Mouse (Mus musculus): ENCODE results near the gene Zfp112. TPM values are rescaled to one million over a fixed set of nuclear protein-coding genes. Genes with fewer than 3 reads are reported as not detected.
"Not testable (repeated sequence)": the region's sequence is repeated elsewhere in the genome, so short reads cannot be mapped to it uniquely, and the experiment has no call there.

Zfp112 gene
- polyA plus RNA-seq (2015; fragmentation: Nextera tagmentation; extraction: Ambion mirVana) = 9.6 and 10.3 TPM in 2 replicates

GRCm38 (mm10) chr7:24112156-24112856 lies at the start of gene Zfp112:
Zfp112 (plus strand) TSS chr7:24112314.
- ATAC-seq = peak; percentile 98
- H3K36me3 ChIP-seq (ENCODE audit: control insufficient read depth, insufficient read depth, low read length) = peaks cover 16% of the 10 kb centered on the region
- peak within 1 kb of the TSS; percentile 86 for H3K4me2 ChIP-seq (ENCODE audit: low read length)
- peaks cover 14% of the 10 kb centered on the region for H3K9me3 ChIP-seq (ENCODE audit: control insufficient read depth, low read length)
- peak within 1 kb of the TSS; percentile 73 for H3K4me3 ChIP-seq (ENCODE audit: low read length)
- H3K4me1 ChIP-seq (ENCODE audit: control insufficient read depth, insufficient read depth, low read depth, low read length) = peaks cover 4% of the 10 kb centered on the region
- 2% methylated on average over 23 of the region's 23 CpGs for WGBS
- no peaks in the 10 kb centered on the region for H3K27me3 ChIP-seq (replicated peaks; ENCODE audit: control insufficient read depth, insufficient read depth, low read length)
- peak within 1 kb of the TSS; percentile 61 for H3K27ac ChIP-seq (ENCODE audit: low read depth, low read length)
- peak within 1 kb of the TSS; percentile 85 for H3K9ac ChIP-seq (ENCODE audit: low read depth, low read length)

GRCm38 (mm10) chr7:24074424-24074823 lies 37.7 kb upstream of the Zfp112 start:
- H3K4me2 ChIP-seq (ENCODE audit: low read length); H3K27me3 ChIP-seq (replicated peaks; ENCODE audit: control insufficient read depth, insufficient read depth, low read length); H3K9ac ChIP-seq (ENCODE audit: low read depth, low read length); H3K9me3 ChIP-seq (ENCODE audit: control insufficient read depth, low read length); H3K27ac ChIP-seq (ENCODE audit: low read depth, low read length); ATAC-seq; H3K4me3 ChIP-seq (ENCODE audit: low read length); H3K4me1 ChIP-seq (ENCODE audit: control insufficient read depth, insufficient read depth, low read depth, low read length); H3K36me3 ChIP-seq (ENCODE audit: control insufficient read depth, insufficient read depth, low read length): not testable (repeated sequence)
- WGBS = 57% methylated on average over 1 of the region's 1 CpGs

- H3K4me3 ChIP-seq (ENCODE audit: low read length) = peak within 1 kb of the TSS; percentile 73
- peaks cover 15% of the 10 kb centered on the region for H3K36me3 ChIP-seq (ENCODE audit: control insufficient read depth, insufficient read depth, low read length)
- no peaks in the 10 kb centered on the region for H3K27me3 ChIP-seq (replicated peaks; ENCODE audit: control insufficient read depth, insufficient read depth, low read length)
- whole genome bisulfite sequencing = 18% methylated on average over 44 of the region's 44 CpGs
- H3K9me3 ChIP-seq (ENCODE audit: control insufficient read depth, low read length) = peaks cover 6% of the 10 kb centered on the region
- H3K4me1 ChIP-seq (ENCODE audit: control insufficient read depth, insufficient read depth, low read depth, low read length) = peaks cover 15% of the 10 kb centered on the region
- peak within 1 kb of the TSS; percentile 66 for H3K4me2 ChIP-seq (ENCODE audit: low read length)
- peak within 1 kb of the TSS; percentile 78 for H3K9ac ChIP-seq (ENCODE audit: low read depth, low read length)
- H3K27ac ChIP-seq (ENCODE audit: low read depth, low read length) = peak within 1 kb of the TSS; percentile 89
- peak; percentile 98 for ATAC-seq
Measured at GRCm38 (mm10) chr7:24081634-24082431, 30.3 kb upstream of the Zfp112 start, which contains the start of gene Zfp180. Zfp180 (plus strand) TSS chr7:24081924.

GRCm38 (mm10) chr7:24082457-24083235 lies 29.5 kb upstream of the Zfp112 start:
- Histone ChIP-seq H3K4me2 (ENCODE audit: low read length) (peak overlapping the region; percentile 66), H3K36me3 (ENCODE audit: control insufficient read depth, insufficient read depth, low read length) (peaks cover 23% of the 10 kb centered on the region), H3K9me3 (ENCODE audit: control insufficient read depth, low read length) (peaks cover 12% of the 10 kb centered on the region), H3K4me3 (ENCODE audit: low read length) (peak overlapping the region; percentile 73), H3K9ac (ENCODE audit: low read depth, low read length) (peak overlapping the region; percentile 78), H3K27ac (ENCODE audit: low read depth, low read length) (peak overlapping the region; percentile 89; the same call in 1 of the 2 replicates), H3K27me3 (replicated peaks; ENCODE audit: control insufficient read depth, insufficient read depth, low read length) (no peaks in the 10 kb centered on the region), H3K4me1 (ENCODE audit: control insufficient read depth, insufficient read depth, low read depth, low read length) (peaks cover 15% of the 10 kb centered on the region)
- peak; percentile 15 for ATAC-seq
- 61% methylated on average over 15 of the region's 15 CpGs for WGBS

GRCm38 (mm10) chr7:24086871-24087270 lies 25.2 kb upstream of the Zfp112 start:
- Histone ChIP-seq H3K4me3 (ENCODE audit: low read length) (no peak overlapping the region), H3K4me2 (ENCODE audit: low read length) (no peak overlapping the region), H3K9ac (ENCODE audit: low read depth, low read length) (no peak overlapping the region), H3K4me1 (ENCODE audit: control insufficient read depth, insufficient read depth, low read depth, low read length) (peaks cover 15% of the 10 kb centered on the region), H3K9me3 (ENCODE audit: control insufficient read depth, low read length) (peaks cover 14% of the 10 kb centered on the region), H3K36me3 (ENCODE audit: control insufficient read depth, insufficient read depth, low read length) (peaks cover 26% of the 10 kb centered on the region), H3K27me3 (replicated peaks; ENCODE audit: control insufficient read depth, insufficient read depth, low read length) (no peaks in the 10 kb centered on the region), H3K27ac (ENCODE audit: low read depth, low read length) (no peak overlapping the region)
- WGBS = 95% methylated on average over 4 of the region's 4 CpGs
- ATAC-seq = no peak

GRCm38 (mm10) chr7:24087485-24088125 lies 24.5 kb upstream of the Zfp112 start:
- ATAC-seq = no peak
- WGBS = 98% methylated on average over 12 of the region's 12 CpGs
- Histone ChIP-seq H3K4me2 (ENCODE audit: low read length) (no peak overlapping the region), H3K4me3 (ENCODE audit: low read length) (no peak overlapping the region), H3K27me3 (replicated peaks; ENCODE audit: control insufficient read depth, insufficient read depth, low read length) (no peaks in the 10 kb centered on the region), H3K9me3 (ENCODE audit: control insufficient read depth, low read length) (peaks cover 13% of the 10 kb centered on the region), H3K4me1 (ENCODE audit: control insufficient read depth, insufficient read depth, low read depth, low read length) (peaks cover 11% of the 10 kb centered on the region), H3K36me3 (ENCODE audit: control insufficient read depth, insufficient read depth, low read length) (peaks cover 26% of the 10 kb centered on the region), H3K27ac (ENCODE audit: low read depth, low read length) (no peak overlapping the region), H3K9ac (ENCODE audit: low read depth, low read length) (no peak overlapping the region)

- H3K4me2 ChIP-seq (ENCODE audit: low read length) = no peak overlapping the region
- no peaks in the 10 kb centered on the region for H3K27me3 ChIP-seq (replicated peaks; ENCODE audit: control insufficient read depth, insufficient read depth, low read length)
- H3K27ac ChIP-seq (ENCODE audit: low read depth, low read length) = no peak overlapping the region
- H3K9me3 ChIP-seq (ENCODE audit: control insufficient read depth, low read length) = peaks cover 74% of the 10 kb centered on the region
- ATAC-seq = no peak; the same call in 1 of the 2 replicates
- no peak overlapping the region for H3K9ac ChIP-seq (ENCODE audit: low read depth, low read length)
- peaks cover 95% of the 10 kb centered on the region for H3K36me3 ChIP-seq (ENCODE audit: control insufficient read depth, insufficient read depth, low read length)
- WGBS = 96% methylated on average over 9 of the region's 9 CpGs
- no peak overlapping the region for H3K4me3 ChIP-seq (ENCODE audit: low read length)
- no peaks in the 10 kb centered on the region for H3K4me1 ChIP-seq (ENCODE audit: control insufficient read depth, insufficient read depth, low read depth, low read length)
Measured at GRCm38 (mm10) chr7:24104403-24104802, 7.7 kb upstream of the Zfp112 start.

- peaks cover 87% of the 10 kb centered on the region for H3K36me3 ChIP-seq (ENCODE audit: control insufficient read depth, insufficient read depth, low read length)
- peaks cover 74% of the 10 kb centered on the region for H3K9me3 ChIP-seq (ENCODE audit: control insufficient read depth, low read length)
- 96% methylated on average over 18 of the region's 18 CpGs for WGBS
- no peak overlapping the region for H3K27ac ChIP-seq (ENCODE audit: low read depth, low read length)
- ATAC-seq = no peak
- no peak overlapping the region for H3K4me3 ChIP-seq (ENCODE audit: low read length)
- no peak overlapping the region for H3K4me2 ChIP-seq (ENCODE audit: low read length)
- no peak overlapping the region for H3K9ac ChIP-seq (ENCODE audit: low read depth, low read length)
- no peaks in the 10 kb centered on the region for H3K27me3 ChIP-seq (replicated peaks; ENCODE audit: control insufficient read depth, insufficient read depth, low read length)
- no peaks in the 10 kb centered on the region for H3K4me1 ChIP-seq (ENCODE audit: control insufficient read depth, insufficient read depth, low read depth, low read length)
Measured at GRCm38 (mm10) chr7:24105144-24105703, 6.9 kb upstream of the Zfp112 start.
